Mouse (Mus musculus) MEL (cell line): ENCODE data around the gene BC051019. TPM values are rescaled to one million over a fixed set of nuclear protein-coding genes. Genes with fewer than 3 reads are reported as not detected.
A peak's percentile ranks its signal among the peaks of the same experiment; 100 is the strongest.

ENCODE experiments used
- DNase-seq: peaks from one replicate; pipeline ENCODE4 v3.0.0; 2011; ENCODE audit warnings: low read depth, low spot score
- H3K27ac ChIP-seq: 2 replicates; pipeline ENCODE4 v1.5.1; 2012; ENCODE audit warnings: low read depth, mild to moderate bottlenecking, control low read depth, low read length, moderate library complexity; ENCODE audit not compliant: control insufficient read depth
- H3K27me3 ChIP-seq, 2 experiments: fragments of 150-350 bp in 1 of 2; sonication (generic) in 1 of 2; 2 replicates each; pipeline ENCODE4 v1.6.1; 2012; ENCODE audit warnings: low read length in 2 of 2, mild to moderate bottlenecking in 2 of 2, improper control_type of control experiment in 1 of 2, moderate library complexity in 1 of 2; ENCODE audit not compliant: insufficient read depth in 2 of 2, control insufficient read depth in 1 of 2
- H3K36me3 ChIP-seq, 2 experiments: 2 replicates each; pipeline ENCODE4 v1.6.1; 2012 to 2014; ENCODE audit warnings: low read length in 2 of 2, improper control_type of control experiment in 1 of 2, inconsistent platforms in 1 of 2, mild to moderate bottlenecking in 1 of 2; ENCODE audit not compliant: insufficient read depth in 2 of 2, control insufficient read depth in 1 of 2
- H3K4me1 ChIP-seq, 2 experiments: fragments of 150-350 bp in 1 of 2; sonication (generic) in 1 of 2; 2 replicates each; pipeline ENCODE4 v1.6.1; 2012; ENCODE audit warnings: low read length in 2 of 2, improper control_type of control experiment in 1 of 2, mild to moderate bottlenecking in 1 of 2; ENCODE audit not compliant: insufficient read depth in 2 of 2, control insufficient read depth in 1 of 2
- H3K4me3 ChIP-seq, 2 experiments: fragments of 150-350 bp in 1 of 2; sonication (generic) in 1 of 2; 2 replicates each; pipeline ENCODE4 v1.5.1; 2012; ENCODE audit warnings: low read depth in 2 of 2, low read length in 2 of 2, mild to moderate bottlenecking in 2 of 2, moderate library complexity in 2 of 2, control low read depth in 1 of 2, improper control_type of control experiment in 1 of 2; ENCODE audit not compliant: control insufficient read depth in 1 of 2, insufficient read depth in 1 of 2
- H3K79me2 ChIP-seq: 2 replicates; pipeline ENCODE4 v1.6.1; 2012; ENCODE audit warnings: mild to moderate bottlenecking, low read length, moderate library complexity; ENCODE audit not compliant: control insufficient read depth, poor library complexity, insufficient read depth
- H3K9ac ChIP-seq: 2 replicates; pipeline ENCODE4 v1.6.1; 2012; ENCODE audit warnings: low read depth, mild to moderate bottlenecking, control low read depth, low read length, moderate library complexity; ENCODE audit not compliant: control insufficient read depth, poor library complexity, severe bottlenecking
- H3K9me3 ChIP-seq: fragments of 150-350 bp; sonication (generic); replicated peaks from 2 replicates; pipeline ENCODE4 v1.6.1; 2012; ENCODE audit warnings: mild to moderate bottlenecking, low read length, improper control_type of control experiment, moderate library complexity; ENCODE audit not compliant: insufficient read depth
- BHLHE40 ChIP-seq: IDR thresholded peaks from 2 replicates; pipeline ENCODE4 v1.6.1; 2012; ENCODE audit warnings: low read depth, mild to moderate bottlenecking, inconsistent platforms, low read length, improper control_type of control experiment, borderline replicate concordance
- CHD1 ChIP-seq: IDR thresholded peaks from 2 replicates; pipeline ENCODE4 v1.6.1; 2012; ENCODE audit warnings: low read depth, mild to moderate bottlenecking, inconsistent platforms, low read length, improper control_type of control experiment
- CTCF ChIP-seq, 3 experiments: IDR thresholded peaks in 2 of 3; conservative IDR thresholded peaks in 1 of 3; 2 replicates each; pipeline ENCODE4 v1.5.1; 2011 to 2012; ENCODE audit warnings: low read length in 3 of 3, low read depth in 2 of 3, mild to moderate bottlenecking in 2 of 3, improper control_type of control experiment in 1 of 3, inconsistent platforms in 1 of 3, mixed read lengths in 1 of 3, moderate library complexity in 1 of 3; ENCODE audit not compliant: control insufficient read depth in 1 of 3, insufficient read depth in 1 of 3, poor library complexity in 1 of 3, severe bottlenecking in 1 of 3
- E2F4 ChIP-seq: IDR thresholded peaks from 2 replicates; pipeline ENCODE4 v1.6.1; 2011; ENCODE audit warnings: low read depth, low read length, improper control_type of control experiment, borderline replicate concordance
- GABPA ChIP-seq: IDR thresholded peaks from 2 replicates; pipeline ENCODE4 v1.6.1; 2012; ENCODE audit warnings: low read depth, mild to moderate bottlenecking, inconsistent platforms, low read length, improper control_type of control experiment, moderate library complexity
- KAT2A ChIP-seq: conservative IDR thresholded peaks from 2 replicates; pipeline ENCODE4 v1.6.1; 2012; ENCODE audit warnings: low read depth, low read length, improper control_type of control experiment, inconsistent platforms
- MAX ChIP-seq: IDR thresholded peaks from 2 replicates; pipeline ENCODE4 v1.6.1; 2011; ENCODE audit warnings: low read length, improper control_type of control experiment
- MYB ChIP-seq: IDR thresholded peaks from 2 replicates; pipeline ENCODE4 v1.6.1; 2011; ENCODE audit warnings: mild to moderate bottlenecking, low read depth, low read length, improper control_type of control experiment
- NELFE ChIP-seq: IDR thresholded peaks from 2 replicates; pipeline ENCODE4 v1.6.1; 2011; ENCODE audit warnings: low read depth, low read length, improper control_type of control experiment
- NRF1 ChIP-seq: IDR thresholded peaks from 2 replicates; pipeline ENCODE4 v1.6.1; 2014; ENCODE audit warnings: low read depth, mild to moderate bottlenecking, inconsistent platforms, low read length, improper control_type of control experiment, moderate library complexity; ENCODE audit not compliant: poor library complexity, insufficient read depth, severe bottlenecking
- POLR2A ChIP-seq, 2 experiments: IDR thresholded peaks; 2 replicates each; pipeline ENCODE4 v1.6.1; 2011 to 2012; ENCODE audit warnings: low read length in 2 of 2, mild to moderate bottlenecking in 2 of 2, control low read depth in 1 of 2, improper control_type of control experiment in 1 of 2, low read depth in 1 of 2, moderate library complexity in 1 of 2; ENCODE audit not compliant: control insufficient read depth in 1 of 2, insufficient read depth in 1 of 2, poor library complexity in 1 of 2
- POLR2AphosphoS2 ChIP-seq: IDR thresholded peaks from 2 replicates; pipeline ENCODE4 v1.6.1; 2011; ENCODE audit warnings: low read length, improper control_type of control experiment
- RAD21 ChIP-seq: IDR thresholded peaks from 2 replicates; pipeline ENCODE4 v1.6.1; 2011; ENCODE audit warnings: mild to moderate bottlenecking, low read depth, low read length, improper control_type of control experiment
- RCOR1 ChIP-seq: IDR thresholded peaks from 2 replicates; pipeline ENCODE4 v1.6.1; 2012; ENCODE audit warnings: low read depth, mild to moderate bottlenecking, inconsistent platforms, low read length, improper control_type of control experiment
- SMC3 ChIP-seq: IDR thresholded peaks from 2 replicates; pipeline ENCODE4 v1.6.1; 2011; ENCODE audit warnings: low read depth, low read length, improper control_type of control experiment
- TAL1 ChIP-seq: IDR thresholded peaks from 2 replicates; pipeline ENCODE4 v1.6.1; 2012; ENCODE audit warnings: mild to moderate bottlenecking, inconsistent platforms, low read length, moderate library complexity, mixed read lengths
- TBP ChIP-seq: IDR thresholded peaks from 2 replicates; pipeline ENCODE4 v1.8.0; 2011; ENCODE audit warnings: low read depth, low read length, improper control_type of control experiment
- TCF12 ChIP-seq: IDR thresholded peaks from 2 replicates; pipeline ENCODE4 v1.6.1; 2014; ENCODE audit warnings: low read depth, mild to moderate bottlenecking, inconsistent platforms, low read length, improper control_type of control experiment, moderate library complexity
- USF1 ChIP-seq: IDR thresholded peaks from 2 replicates; pipeline ENCODE4 v1.6.1; 2014; ENCODE audit warnings: low read depth, mild to moderate bottlenecking, inconsistent platforms, low read length, improper control_type of control experiment, moderate library complexity
- USF2 ChIP-seq, 2 experiments: IDR thresholded peaks; 2 replicates each; pipeline ENCODE4 v1.6.1; 2011 to 2012; ENCODE audit warnings: improper control_type of control experiment in 2 of 2, low read length in 2 of 2, borderline replicate concordance in 1 of 2, inconsistent platforms in 1 of 2, low read depth in 1 of 2, mild to moderate bottlenecking in 1 of 2; ENCODE audit not compliant: insufficient read depth in 1 of 2
- ZNF384 ChIP-seq: IDR thresholded peaks from 2 replicates; pipeline ENCODE4 v1.6.1; 2012; ENCODE audit warnings: low read depth, mild to moderate bottlenecking, inconsistent platforms, low read length, improper control_type of control experiment
- polyA plus RNA-seq, 2 experiments: library from polyadenylated mRNA; stranded (reverse) in 1 of 2; unstranded in 1 of 2; fragments of >175 nt in 1 of 2; fragments of >200 nt in 1 of 2; gene quantifications; 2 replicates each; pipeline versions ENCODE4 v1.2.1 to v1.2.4; 2012; ENCODE audit warnings: low replicate concordance in 2 of 2, low read depth in 1 of 2; ENCODE audit not compliant: insufficient read length in 2 of 2, insufficient read depth in 1 of 2, missing spikeins in 1 of 2
- total RNA-seq: library from RNA; depleted of rRNA; stranded (reverse); fragments of 300-350 nt; gene quantifications from 2 replicates; pipeline ENCODE4 v1.2.3, GENCODE M21; 2012

Gene BC051019
- total and polyA plus RNA-seq, 3 experiments: 0.39 TPM; not detected in 2

DNA sequence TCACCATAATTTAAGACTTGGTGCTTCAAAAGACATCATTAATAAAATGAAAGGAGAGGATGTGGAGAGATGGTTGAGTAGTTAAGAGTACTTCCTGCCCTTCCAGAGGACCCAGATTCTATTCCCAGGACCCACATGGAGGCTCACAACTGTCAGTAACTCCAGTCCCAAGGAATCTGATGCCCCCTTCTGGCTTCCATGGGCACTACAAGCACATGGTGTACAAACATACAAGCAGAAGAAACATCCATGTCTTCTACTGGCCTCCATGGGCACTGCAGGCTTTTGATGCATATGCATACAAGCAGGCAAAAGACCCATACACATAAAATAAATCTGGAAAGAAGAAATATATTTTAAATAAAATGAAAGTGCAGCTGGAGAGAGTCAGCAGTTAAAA lies 23.4 kb downstream of the BC051019 start:
- peaks cover 0 to 13% of the 10 kb centered on the region in 2 experiments; a peak in 2 of 4 replicates for H3K36me3 ChIP-seq
- peaks cover 4% of the 10 kb centered on the region for H3K79me2 ChIP-seq
- no peaks in the 10 kb centered on the region for H3K9me3 ChIP-seq
- peaks cover 0 to 20% of the 10 kb centered on the region in 2 experiments; a peak in 3 of 4 replicates for H3K4me1 ChIP-seq
- H3K9ac ChIP-seq: no peak overlapping the region
- no peak overlapping the region for H3K4me3 ChIP-seq
- H3K27ac ChIP-seq: no peak overlapping the region
- no peak for TF ChIP-seq POLR2A (IDR thresholded peaks at IDR 0.05; ENCODE audit: control insufficient read depth in 1 of 2, insufficient read depth in 1 of 2, low read depth in 1 of 2, low read length in 2 of 2, poor library complexity in 1 of 2)
- TF ChIP-seq MAX: 0 out of 2 replicates have a peak, but pooled peaks have one; percentile 32
- peak; percentile 24; the same call in 1 of the 2 replicates for TF ChIP-seq SMC3
- peak; percentile 24 for TF ChIP-seq RAD21
- TF ChIP-seq NELFE: no peak
- peak; percentile 24 to 52 (median 48); a peak in 5 of 6 replicates for TF ChIP-seq CTCF (IDR thresholded peaks at IDR 0.05 in 2 of 3, conservative IDR thresholded peaks at IDR 0.05 in 1 of 3; ENCODE audit: control insufficient read depth in 1 of 3, insufficient read depth in 1 of 3, low read depth in 2 of 3, low read length in 3 of 3, poor library complexity in 1 of 3, severe bottlenecking in 1 of 3)
- no peak for TF ChIP-seq MYB
- no peak for TF ChIP-seq RCOR1
- no peak for TF ChIP-seq NRF1
- DNase-seq: peak; percentile 53
- H3K27me3 ChIP-seq: no peaks in the 10 kb centered on the region

DNA sequence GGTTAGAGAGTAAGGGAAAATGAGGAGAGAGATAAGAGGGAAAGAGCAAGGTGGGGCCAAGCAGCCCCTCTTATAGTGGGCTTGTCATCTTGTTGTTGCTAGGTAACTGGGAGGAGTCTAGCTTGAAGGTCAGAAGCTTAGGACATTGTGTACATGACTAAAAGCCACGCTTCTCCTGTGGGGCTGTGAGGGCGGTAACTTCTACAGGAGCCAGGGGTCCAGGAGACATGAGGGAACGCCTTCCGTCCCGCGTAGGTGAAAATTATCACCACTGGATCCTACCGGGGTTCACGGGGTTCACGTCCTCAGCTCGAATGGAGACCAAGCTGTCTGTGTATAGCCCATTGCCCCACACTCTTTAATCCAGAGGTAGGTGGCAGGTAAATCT lies 28.3 kb downstream of the BC051019 start:
- peaks cover 0 to 9% of the 10 kb centered on the region in 2 experiments; a peak in 2 of 4 replicates for H3K4me1 ChIP-seq
- no peaks in the 10 kb centered on the region for H3K9me3 ChIP-seq
- H3K79me2 ChIP-seq: no peaks in the 10 kb centered on the region
- H3K9ac ChIP-seq: no peak overlapping the region
- no peak for TF ChIP-seq NRF1
- TF ChIP-seq RAD21: no peak
- TF ChIP-seq E2F4: no peak
- TF ChIP-seq BHLHE40: no peak
- TF ChIP-seq ZNF384: no peak
- TF ChIP-seq TCF12: no peak
- no peak for TF ChIP-seq POLR2AphosphoS2
- no peak for TF ChIP-seq CHD1
- TF ChIP-seq USF2 (IDR thresholded peaks at IDR 0.05; ENCODE audit: borderline replicate concordance in 1 of 2, insufficient read depth in 1 of 2, low read depth in 1 of 2, low read length in 2 of 2): no peak
- TF ChIP-seq NELFE: no peak
- TF ChIP-seq KAT2A: no peak
- no peak for TF ChIP-seq USF1
- no peak for TF ChIP-seq POLR2A (IDR thresholded peaks at IDR 0.05; ENCODE audit: control insufficient read depth in 1 of 2, insufficient read depth in 1 of 2, low read depth in 1 of 2, low read length in 2 of 2, poor library complexity in 1 of 2)
- no peak for TF ChIP-seq TAL1
- no peak for TF ChIP-seq GABPA
- no peak for TF ChIP-seq TBP
- TF ChIP-seq, all 39 proteins: peak for 0
- DNase-seq: no peak
- H3K36me3 ChIP-seq: peaks cover 0 to 3% of the 10 kb centered on the region in 2 experiments; a peak in 1 of 4 replicates
- H3K4me3 ChIP-seq: no peak overlapping the region
- no peak overlapping the region for H3K27ac ChIP-seq
- H3K27me3 ChIP-seq: no peaks in the 10 kb centered on the region
